Mouse (Mus musculus): ENCODE results near the gene Morc1. TPM values are rescaled to one million over a fixed set of nuclear protein-coding genes. Genes with fewer than 3 reads are reported as not detected.

Morc1 gene
- polyA plus RNA-seq, 1 experiment, result not detected

GRCm38 (mm10) chr16:48474896-48475802 lies 44.1 kb downstream of the Morc1 start:
- Histone ChIP-seq H3K4me3 (ENCODE audit: insufficient read depth, poor library complexity, severe bottlenecking) (no peak overlapping the region), H3K79me2 (ENCODE audit: control insufficient read depth, insufficient read depth) (no peaks in the 10 kb centered on the region), H3K36me3 (ENCODE audit: control insufficient read depth, insufficient read depth) (no peaks in the 10 kb centered on the region), H3K79me3 (ENCODE audit: low read depth) (no peaks in the 10 kb centered on the region), H3K27me3 (ENCODE audit: control insufficient read depth, insufficient read depth, insufficient read length) (no peaks in the 10 kb centered on the region), H3ac (ENCODE audit: control insufficient read depth, insufficient read length, low read depth) (no peak overlapping the region)
- TF ChIP-seq CTCF (IDR thresholded peaks at IDR 0.05; ENCODE audit: control insufficient read depth, insufficient read depth, insufficient read length), result no peak
- no peak for TF ChIP-seq USF1 (IDR thresholded peaks at IDR 0.05; ENCODE audit: low read depth)
- no peak for TF ChIP-seq CEBPB (IDR thresholded peaks at IDR 0.05; ENCODE audit: low read depth)
- TF ChIP-seq MAX (IDR thresholded peaks at IDR 0.05), result no peak
- no peak for TF ChIP-seq MYOD1 (IDR thresholded peaks at IDR 0.05; ENCODE audit: control insufficient read depth, insufficient read length, low read depth)
- no peak for TF ChIP-seq FOSL1 (IDR thresholded peaks at IDR 0.05; ENCODE audit: insufficient read depth, low read length, poor library complexity, severe bottlenecking)
- no peak for TF ChIP-seq MYOG (IDR thresholded peaks at IDR 0.05; ENCODE audit: control insufficient read depth, extremely low read depth, insufficient read length)

GRCm38 (mm10) chr16:48479266-48479848 lies 48.3 kb downstream of the Morc1 start:
- Histone ChIP-seq H3K27me3 (ENCODE audit: control insufficient read depth, insufficient read depth, insufficient read length) (no peaks in the 10 kb centered on the region), H3K36me3 (ENCODE audit: control insufficient read depth, insufficient read depth) (no peaks in the 10 kb centered on the region), H3K79me3 (ENCODE audit: low read depth) (no peaks in the 10 kb centered on the region), H3K79me2 (ENCODE audit: control insufficient read depth, insufficient read depth) (no peaks in the 10 kb centered on the region), H3K4me3 (ENCODE audit: insufficient read depth, poor library complexity, severe bottlenecking) (no peak overlapping the region), H3ac (ENCODE audit: control insufficient read depth, insufficient read length, low read depth) (no peak overlapping the region)
- no peak for TF ChIP-seq FOSL1 (IDR thresholded peaks at IDR 0.05; ENCODE audit: insufficient read depth, low read length, poor library complexity, severe bottlenecking)
- TF ChIP-seq CTCF (IDR thresholded peaks at IDR 0.05; ENCODE audit: control insufficient read depth, insufficient read depth, insufficient read length), result no peak
- TF ChIP-seq MAX (IDR thresholded peaks at IDR 0.05), result no peak
- no peak for TF ChIP-seq CEBPB (IDR thresholded peaks at IDR 0.05; ENCODE audit: low read depth)
- no peak for TF ChIP-seq MYOD1 (IDR thresholded peaks at IDR 0.05; ENCODE audit: control insufficient read depth, insufficient read length, low read depth)
- TF ChIP-seq USF1 (IDR thresholded peaks at IDR 0.05; ENCODE audit: low read depth), result no peak
- no peak for TF ChIP-seq MYOG (IDR thresholded peaks at IDR 0.05; ENCODE audit: control insufficient read depth, extremely low read depth, insufficient read length)

- H3ac ChIP-seq (ENCODE audit: control insufficient read depth, insufficient read length, low read depth), result no peak overlapping the region
- H3K27me3 ChIP-seq (ENCODE audit: control insufficient read depth, insufficient read depth, insufficient read length), result no peaks in the 10 kb centered on the region
- H3K36me3 ChIP-seq (ENCODE audit: control insufficient read depth, insufficient read depth), result no peaks in the 10 kb centered on the region
- H3K79me3 ChIP-seq (ENCODE audit: low read depth), result no peaks in the 10 kb centered on the region
- no peak for TF ChIP-seq MAX (IDR thresholded peaks at IDR 0.05)
- TF ChIP-seq CEBPB (IDR thresholded peaks at IDR 0.05; ENCODE audit: low read depth), result no peak
- no peaks in the 10 kb centered on the region for H3K79me2 ChIP-seq (ENCODE audit: control insufficient read depth, insufficient read depth)
- H3K4me3 ChIP-seq (ENCODE audit: insufficient read depth, poor library complexity, severe bottlenecking), result no peak overlapping the region
Measured at GRCm38 (mm10) chr16:48516776-48517499, 85.9 kb downstream of the Morc1 start.

- no peak overlapping the region for H3K4me3 ChIP-seq (ENCODE audit: insufficient read depth, poor library complexity, severe bottlenecking)
- no peak overlapping the region for H3ac ChIP-seq (ENCODE audit: control insufficient read depth, insufficient read length, low read depth)
- no peaks in the 10 kb centered on the region for H3K79me2 ChIP-seq (ENCODE audit: control insufficient read depth, insufficient read depth)
- TF ChIP-seq CEBPB (IDR thresholded peaks at IDR 0.05; ENCODE audit: low read depth) (no peak), MAX (IDR thresholded peaks at IDR 0.05) (no peak), FOSL1 (IDR thresholded peaks at IDR 0.05; ENCODE audit: insufficient read depth, low read length, poor library complexity, severe bottlenecking) (no peak), CTCF (IDR thresholded peaks at IDR 0.05; ENCODE audit: control insufficient read depth, insufficient read depth, insufficient read length) (no peak), MYOD1 (IDR thresholded peaks at IDR 0.05; ENCODE audit: control insufficient read depth, insufficient read length, low read depth) (no peak), USF1 (IDR thresholded peaks at IDR 0.05; ENCODE audit: low read depth) (no peak), MYOG (IDR thresholded peaks at IDR 0.05; ENCODE audit: control insufficient read depth, extremely low read depth, insufficient read length) (no peak)
- no peaks in the 10 kb centered on the region for H3K79me3 ChIP-seq (ENCODE audit: low read depth)
- H3K27me3 ChIP-seq (ENCODE audit: control insufficient read depth, insufficient read depth, insufficient read length), result no peaks in the 10 kb centered on the region
- no peaks in the 10 kb centered on the region for H3K36me3 ChIP-seq (ENCODE audit: control insufficient read depth, insufficient read depth)
Measured at GRCm38 (mm10) chr16:48519569-48519968, 88.5 kb downstream of the Morc1 start.

GRCm38 (mm10) chr16:48537108-48537507 lies 106.1 kb downstream of the Morc1 start:
- H3K27me3 ChIP-seq (ENCODE audit: control insufficient read depth, insufficient read depth, insufficient read length), result no peaks in the 10 kb centered on the region
- H3K36me3 ChIP-seq (ENCODE audit: control insufficient read depth, insufficient read depth), result no peaks in the 10 kb centered on the region
- no peak overlapping the region for H3ac ChIP-seq (ENCODE audit: control insufficient read depth, insufficient read length, low read depth)
- no peak for TF ChIP-seq MYOG (IDR thresholded peaks at IDR 0.05; ENCODE audit: control insufficient read depth, extremely low read depth, insufficient read length)
- TF ChIP-seq FOSL1 (IDR thresholded peaks at IDR 0.05; ENCODE audit: insufficient read depth, low read length, poor library complexity, severe bottlenecking), result no peak
- no peak for TF ChIP-seq CEBPB (IDR thresholded peaks at IDR 0.05; ENCODE audit: low read depth)
- no peak for TF ChIP-seq USF1 (IDR thresholded peaks at IDR 0.05; ENCODE audit: low read depth)
- no peak for TF ChIP-seq CTCF (IDR thresholded peaks at IDR 0.05; ENCODE audit: control insufficient read depth, insufficient read depth, insufficient read length)
- no peak for TF ChIP-seq MAX (IDR thresholded peaks at IDR 0.05)
- no peak for TF ChIP-seq MYOD1 (IDR thresholded peaks at IDR 0.05; ENCODE audit: control insufficient read depth, insufficient read length, low read depth)
- H3K79me3 ChIP-seq (ENCODE audit: low read depth), result no peaks in the 10 kb centered on the region
- no peaks in the 10 kb centered on the region for H3K79me2 ChIP-seq (ENCODE audit: control insufficient read depth, insufficient read depth)
- no peak overlapping the region for H3K4me3 ChIP-seq (ENCODE audit: insufficient read depth, poor library complexity, severe bottlenecking)

Measured in C2C12 (cell line).